Comparison of ENCODE assay signal across 9 mouse cellular contexts in the genomic region with DNA sequence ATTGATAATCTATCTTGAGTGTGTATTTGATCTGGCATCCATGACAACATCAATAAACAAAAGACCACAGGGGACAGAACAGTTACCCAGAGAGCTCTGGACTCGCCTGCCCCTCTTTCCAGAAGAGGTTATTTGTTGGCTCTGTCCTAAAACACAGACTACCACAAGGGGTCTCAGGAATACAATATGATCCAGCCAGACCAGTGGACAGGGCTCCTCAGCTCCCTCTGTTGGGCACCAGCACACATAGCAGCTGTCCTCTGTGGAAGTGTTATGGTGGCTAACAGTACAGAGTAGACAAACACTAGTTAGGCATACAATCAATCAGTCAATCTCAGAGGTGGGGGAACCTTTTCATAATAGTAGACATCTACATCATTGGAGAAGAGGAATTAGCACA. TPM values are rescaled to one million over a fixed set of nuclear protein-coding genes. Genes with fewer than 3 reads are reported as not detected.
DNase-seq lines count a peak whose midpoint lies in the region; ATAC-seq lines count a peak whose summit lies in the region.
"Had no signal": no experiment of that assay in that cellular context is flagged by ENCODE, and none has a peak within 500 bp of the region (broad histone marks: within the 10 kb centered on the region; RNA-seq: fewer than 3 reads in every experiment).

No protein-coding gene starts in this region.

- no peak overlapping the region for H3K4me3 ChIP-seq in forebrain, embryonic 10.5 days
- H3K4me3 ChIP-seq in forebrain, embryonic 12.5 days (replicated peaks): no peak overlapping the region
- no peak overlapping the region for H3K4me3 ChIP-seq in forebrain, embryonic 14.5 days (ENCODE audit: low read depth, low read length)
- H3K4me3 ChIP-seq in kidney, embryonic 14.5 days (ENCODE audit: low read length): no peak overlapping the region
- H3K4me3 ChIP-seq: limb, embryonic 13.5 days had no signal

- no peak overlapping the region for H3K9ac ChIP-seq in forebrain, embryonic 12.5 days
- no peak overlapping the region for H3K9ac ChIP-seq in forebrain, embryonic 14.5 days (ENCODE audit: low read length)
- H3K9ac ChIP-seq in kidney, embryonic 14.5 days (ENCODE audit: low read depth, low read length): no peak overlapping the region
- H3K9ac ChIP-seq: limb, embryonic 13.5 days had no signal

- H3K27ac ChIP-seq in forebrain, embryonic 10.5 days: no peak overlapping the region
- no peak overlapping the region for H3K27ac ChIP-seq in forebrain, embryonic 12.5 days
- H3K27ac ChIP-seq in forebrain, embryonic 14.5 days (ENCODE audit: low read depth, low read length): no peak overlapping the region
- no peak overlapping the region for H3K27ac ChIP-seq in kidney, embryonic 14.5 days (ENCODE audit: low read depth, low read length)
- H3K27ac ChIP-seq: limb, embryonic 13.5 days had no signal

- H3K4me1 ChIP-seq in forebrain, embryonic 10.5 days: no peaks in the 10 kb centered on the region
- no peaks in the 10 kb centered on the region for H3K4me1 ChIP-seq in forebrain, embryonic 12.5 days
- no peaks in the 10 kb centered on the region for H3K4me1 ChIP-seq in forebrain, embryonic 14.5 days (ENCODE audit: control insufficient read depth, insufficient read depth, low read length)
- no peaks in the 10 kb centered on the region for H3K4me1 ChIP-seq in kidney, embryonic 14.5 days (ENCODE audit: control insufficient read depth, insufficient read depth, low read length)

- no peaks in the 10 kb centered on the region for H3K36me3 ChIP-seq in forebrain, embryonic 10.5 days (replicated peaks)
- no peaks in the 10 kb centered on the region for H3K36me3 ChIP-seq in forebrain, embryonic 12.5 days (replicated peaks)
- H3K36me3 ChIP-seq in forebrain, embryonic 14.5 days (ENCODE audit: control insufficient read depth, insufficient read depth, low read length): no peaks in the 10 kb centered on the region
- no peaks in the 10 kb centered on the region for H3K36me3 ChIP-seq in kidney, embryonic 14.5 days (ENCODE audit: control insufficient read depth, insufficient read depth, low read length)
- H3K36me3 ChIP-seq: limb, embryonic 13.5 days had no signal

- no peak overlapping the region for H3K4me2 ChIP-seq in forebrain, embryonic 12.5 days
- H3K4me2 ChIP-seq in forebrain, embryonic 14.5 days (ENCODE audit: low read length): no peak overlapping the region
- H3K4me2 ChIP-seq in kidney, embryonic 14.5 days (replicated peaks; ENCODE audit: low read depth, low read length): no peak overlapping the region
- H3K4me2 ChIP-seq: limb, embryonic 13.5 days had no signal

- 25% methylated on average over 1 of the region's 1 CpGs for WGBS in forebrain, embryonic 10.5 days
- 18% methylated on average over 1 of the region's 1 CpGs for WGBS in forebrain, embryonic 12.5 days
- 21% methylated on average over 1 of the region's 1 CpGs for WGBS in forebrain, embryonic 14.5 days
- 39% methylated on average over 1 of the region's 1 CpGs for WGBS in kidney, embryonic 14.5 days

- no peaks in the 10 kb centered on the region for H3K27me3 ChIP-seq in forebrain, embryonic 10.5 days (ENCODE audit: poor library complexity, severe bottlenecking)
- H3K27me3 ChIP-seq in forebrain, embryonic 12.5 days: 0 out of 2 replicates have a peak, but pooled peaks cover 4% of the 10 kb centered on the region
- H3K27me3 ChIP-seq in forebrain, embryonic 14.5 days (replicated peaks; ENCODE audit: control insufficient read depth, insufficient read depth, low read length): no peaks in the 10 kb centered on the region
- H3K27me3 ChIP-seq in kidney, embryonic 14.5 days (ENCODE audit: control insufficient read depth, insufficient read depth, low read length): no peaks in the 10 kb centered on the region
- H3K27me3 ChIP-seq: limb, embryonic 13.5 days had no signal

- H3K9me3 ChIP-seq in forebrain, embryonic 10.5 days: no peaks in the 10 kb centered on the region
- no peaks in the 10 kb centered on the region for H3K9me3 ChIP-seq in forebrain, embryonic 12.5 days
- H3K9me3 ChIP-seq in forebrain, embryonic 14.5 days (replicated peaks; ENCODE audit: control insufficient read depth, low read length): no peaks in the 10 kb centered on the region
- no peaks in the 10 kb centered on the region for H3K9me3 ChIP-seq in kidney, embryonic 14.5 days (ENCODE audit: control insufficient read depth, low read length)
- H3K9me3 ChIP-seq: limb, embryonic 13.5 days had no signal

- peak; percentile 48 for DNase-seq in forebrain, embryonic 10.5 days (ENCODE audit: extremely low spot score, low spot score)
- DNase-seq in 3T3-L1 (ENCODE audit: low read depth, low spot score) (peak; percentile 74), adipocyte (ENCODE audit: low spot score) (peak; percentile 30)
- DNase-seq in forebrain, embryonic 14.5 days (ENCODE audit: low spot score): peak; percentile 74
- peak; percentile 42 to 47 for DNase-seq in thymus, postnatal 36 days

- ATAC-seq in forebrain, embryonic 12.5 days (ENCODE audit: low FRiP score): no peak
- 0 out of 2 replicates have a peak, but pooled peaks have one; percentile 44 for ATAC-seq in forebrain, embryonic 14.5 days
- peak; percentile 78 for ATAC-seq in kidney, embryonic 14.5 days (ENCODE audit: low FRiP score, low TSS enrichment)
- ATAC-seq in megakaryocyte, adult 5-6 weeks (ENCODE audit: poor library complexity, severe bottlenecking): peak; percentile 96

RNA-seq across cellular contexts. Expression of gene Atxn1, which starts 12.1 kb away (rescaled TPM):
- polyA plus RNA-seq in forebrain, embryonic 10.5 days (2016; fragmentation: Nextera tagmentation; extraction: Ambion mirVana): 1.6 and 2.2 TPM in 2 replicates
- polyA plus RNA-seq in forebrain, embryonic 12.5 days (2016; fragmentation: Nextera tagmentation; extraction: Ambion mirVana): 3.7 and 4.0 TPM in 2 replicates
- 4.3 and 6.6 TPM in 2 replicates for polyA plus RNA-seq in forebrain, embryonic 14.5 days (2014; fragmentation: Nextera tagmentation; extraction: Ambion mirVana)
- 3.9 and 4.0 TPM in 2 replicates for polyA plus RNA-seq in kidney, embryonic 14.5 days (2014; fragmentation: Nextera tagmentation; extraction: Ambion mirVana)
- total RNA-seq in megakaryocyte, adult 5-6 weeks (2015): 4.8 and 9.0 TPM in 2 replicates
- 5.9 and 22.2 TPM in 2 replicates for total RNA-seq in megakaryocyte, adult 5-6 weeks (2017)
